Mouse (Mus musculus) hindbrain, embryonic 10.5 days (tissue): Measurements from ENCODE around the gene Lias. TPM values are rescaled to one million over a fixed set of nuclear protein-coding genes. Genes with fewer than 3 reads are reported as not detected.

Experiments
- DNase-seq: peaks from one replicate; pipeline ENCODE4 v3.0.0-alpha.2; 2017; ENCODE audit warnings: low spot score
- H3K27ac ChIP-seq: fragments of 300-500 bp; sonication (generic); 2 replicates; pipeline ENCODE4 v1.5.1; 2016; ENCODE audit warnings: mild to moderate bottlenecking, moderate library complexity
- H3K27me3 ChIP-seq: fragments of 300-500 bp; sonication (generic); 2 replicates; pipeline ENCODE4 v1.6.1; 2016; ENCODE audit warnings: mild to moderate bottlenecking; ENCODE audit not compliant: poor library complexity, insufficient read depth, severe bottlenecking
- H3K36me3 ChIP-seq: fragments of 300-500 bp; sonication (generic); 2 replicates; pipeline ENCODE4 v1.6.1; 2016; ENCODE audit warnings: mild to moderate bottlenecking, moderate library complexity
- H3K4me1 ChIP-seq: fragments of 300-500 bp; sonication (generic); replicated peaks from 2 replicates; pipeline ENCODE4 v1.6.1; 2016; ENCODE audit warnings: mild to moderate bottlenecking
- H3K4me3 ChIP-seq: fragments of 300-500 bp; sonication (generic); 2 replicates; pipeline ENCODE4 v1.5.1; 2016; ENCODE audit warnings: mild to moderate bottlenecking, moderate library complexity
- H3K9me3 ChIP-seq: fragments of 300-500 bp; sonication (generic); 2 replicates; pipeline ENCODE4 v1.6.1; 2016; ENCODE audit warnings: mild to moderate bottlenecking, moderate library complexity
- WGBS: fragments of 180-500 bp; shearing (Covaris S2); methylation state at CpG from one replicate; pipeline ENCODE4 v1.1.7; 2016; 5-methylcytosine and 5-hydroxymethylcytosine counted together
- polyA plus RNA-seq: library from polyadenylated mRNA; unstranded; fragments of >200 nt; fragmentation: Nextera tagmentation; extraction: Ambion mirVana; gene quantifications from 2 replicates; pipeline ENCODE4 v1.2.1, GENCODE M21; 2016

Gene Lias
- polyA plus RNA-seq = 60.5 and 67.9 TPM in 2 replicates

- Histone ChIP-seq H3K27me3 (no peaks in the 10 kb centered on the region), H3K9me3 (no peaks in the 10 kb centered on the region), H3K27ac (peak within 1 kb of the TSS; percentile 96), H3K4me3 (peak within 1 kb of the TSS; percentile 82), H3K4me1 (peaks cover 18% of the 10 kb centered on the region), H3K36me3 (peaks cover 54% of the 10 kb centered on the region)
- under 1% methylated on average over 83 of the region's 83 CpGs for WGBS
- DNase-seq = peak; percentile 98
Observed at GRCm38 (mm10) chr5:65390648-65391644, at the start of gene Lias, which contains the start of gene Rpl9. TSS of gene Lias (plus strand) at chr5:65391497. TSS of gene Rpl9 (minus strand) at chr5:65391444.

DNA sequence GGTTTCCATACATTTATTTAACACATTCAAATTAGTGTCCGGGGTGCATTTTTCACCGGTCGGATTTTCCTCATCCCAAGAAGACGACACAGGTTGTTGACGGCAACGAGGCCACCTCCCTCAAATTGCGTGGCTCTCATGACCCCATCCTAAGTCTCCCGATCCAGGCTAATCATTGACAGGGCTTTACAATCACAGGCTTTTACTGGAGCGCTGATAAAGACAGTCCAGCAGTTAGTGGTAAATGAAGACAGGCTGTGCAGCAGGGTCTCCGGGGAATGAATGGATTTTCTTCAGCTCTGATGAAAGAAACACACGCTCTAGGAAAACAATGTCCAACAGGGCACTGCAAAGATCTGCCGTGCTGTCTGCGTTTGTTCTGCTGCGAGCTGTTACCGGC lies 43.1 kb upstream of the Lias start, which contains the start of gene Klb:
TSS of gene Klb (plus strand) at position 147 of the 400 bp plus-strand sequence.
- no peaks in the 10 kb centered on the region for H3K4me1 ChIP-seq
- peak; percentile 8 for DNase-seq
- no peak within 1 kb of the TSS for H3K27ac ChIP-seq
- WGBS = 52% methylated on average over 15 of the region's 15 CpGs
- no peaks in the 10 kb centered on the region for H3K27me3 ChIP-seq
- H3K4me3 ChIP-seq = no peak within 1 kb of the TSS; the same call in 1 of the 2 replicates
- no peaks in the 10 kb centered on the region for H3K36me3 ChIP-seq
- H3K9me3 ChIP-seq = no peaks in the 10 kb centered on the region

DNA sequence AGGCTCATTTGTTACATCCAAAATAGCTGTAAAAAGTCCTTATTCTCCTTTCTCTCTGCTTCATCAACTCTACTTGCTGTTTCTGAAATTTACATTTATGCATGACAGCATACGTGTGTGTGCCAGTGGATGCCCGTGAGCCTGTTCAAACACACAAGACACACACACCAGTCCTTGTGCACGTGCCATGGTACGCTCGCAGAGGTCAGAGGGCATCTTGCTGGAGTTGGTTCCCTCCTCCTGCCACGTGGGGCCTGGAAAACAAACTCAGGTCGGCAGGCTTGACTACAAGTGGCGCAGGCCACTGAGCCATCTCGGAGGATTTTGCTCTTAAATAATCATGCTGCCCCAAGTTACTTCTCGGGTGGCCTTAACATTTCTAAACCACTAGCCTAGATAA lies 40.8 kb upstream of the Lias start:
- DNase-seq = no peak
- 66% methylated on average over 10 of the region's 10 CpGs for WGBS
- Histone ChIP-seq H3K4me1 (no peaks in the 10 kb centered on the region), H3K27ac (no peak overlapping the region), H3K9me3 (peaks cover 5% of the 10 kb centered on the region; the same call in 1 of the 2 replicates), H3K27me3 (no peaks in the 10 kb centered on the region), H3K36me3 (no peaks in the 10 kb centered on the region), H3K4me3 (no peak overlapping the region)

- H3K4me1 ChIP-seq = no peaks in the 10 kb centered on the region
- 85% methylated on average over 3 of the region's 3 CpGs for WGBS
- H3K27me3 ChIP-seq = no peaks in the 10 kb centered on the region
- H3K4me3 ChIP-seq = no peak overlapping the region
- no peak for DNase-seq
- H3K36me3 ChIP-seq = no peaks in the 10 kb centered on the region
- peaks cover 5% of the 10 kb centered on the region; the same call in 1 of the 2 replicates for H3K9me3 ChIP-seq
- H3K27ac ChIP-seq = no peak overlapping the region
Observed at GRCm38 (mm10) chr5:65354097-65354496, 37.2 kb upstream of the Lias start.

DNA sequence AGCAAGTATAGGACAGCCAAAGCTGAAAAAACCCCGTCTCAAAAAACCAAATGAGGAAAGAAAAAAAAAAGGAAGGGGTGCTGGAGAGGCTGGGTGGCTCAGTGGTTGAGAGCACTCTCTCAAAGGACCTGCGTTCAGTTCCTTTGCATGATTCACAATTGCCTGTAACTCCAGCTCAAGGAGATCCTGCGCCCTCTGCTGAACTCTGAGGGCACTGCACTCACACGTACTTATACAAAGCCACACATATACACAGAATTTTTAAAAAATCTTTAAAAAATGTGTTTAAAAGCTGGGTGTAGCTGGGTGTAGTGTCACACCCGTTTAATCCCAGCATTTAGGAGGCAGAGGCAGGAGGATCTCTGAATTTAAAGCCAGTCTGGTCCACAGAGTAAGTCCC lies 36.3 kb upstream of the Lias start:
- Histone ChIP-seq H3K27ac (no peak overlapping the region), H3K4me1 (no peaks in the 10 kb centered on the region), H3K27me3 (no peaks in the 10 kb centered on the region), H3K4me3 (no peak overlapping the region), H3K9me3 (peaks cover 5% of the 10 kb centered on the region; the same call in 1 of the 2 replicates), H3K36me3 (no peaks in the 10 kb centered on the region)
- WGBS = 80% methylated on average over 5 of the region's 5 CpGs
- no peak for DNase-seq

- 82% methylated on average over 6 of the region's 6 CpGs for WGBS
- DNase-seq = no peak
- H3K36me3 ChIP-seq = no peaks in the 10 kb centered on the region
- H3K9me3 ChIP-seq = peaks cover 5% of the 10 kb centered on the region; the same call in 1 of the 2 replicates
- H3K27me3 ChIP-seq = no peaks in the 10 kb centered on the region
- H3K4me3 ChIP-seq = no peak overlapping the region
- no peak overlapping the region for H3K27ac ChIP-seq
- H3K4me1 ChIP-seq = no peaks in the 10 kb centered on the region
Observed at GRCm38 (mm10) chr5:65356851-65357250, 34.4 kb upstream of the Lias start.

DNA sequence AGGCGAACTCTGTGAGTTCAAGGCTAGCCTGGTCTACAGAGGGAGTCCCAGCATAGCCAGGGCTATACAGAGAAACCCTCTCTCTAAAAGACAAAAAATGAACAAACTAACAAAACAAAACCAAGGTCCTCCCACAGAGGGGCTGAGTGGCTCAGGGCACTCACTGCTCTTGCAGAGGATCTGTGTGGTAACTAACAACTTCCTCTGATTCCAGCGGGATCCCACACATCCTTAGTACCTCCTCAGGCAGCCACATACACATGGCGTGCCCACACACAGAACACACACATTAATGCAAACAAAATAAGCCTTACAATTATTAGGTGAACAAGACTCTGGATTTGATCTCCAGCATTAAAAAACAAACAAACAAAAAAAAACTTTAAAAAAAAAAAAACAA lies 33.5 kb upstream of the Lias start:
- no peak for DNase-seq
- WGBS = 86% methylated on average over 3 of the region's 3 CpGs
- Histone ChIP-seq H3K4me3 (no peak overlapping the region), H3K27ac (no peak overlapping the region), H3K9me3 (peaks cover 5% of the 10 kb centered on the region; the same call in 1 of the 2 replicates), H3K4me1 (no peaks in the 10 kb centered on the region), H3K27me3 (no peaks in the 10 kb centered on the region), H3K36me3 (no peaks in the 10 kb centered on the region)

DNA sequence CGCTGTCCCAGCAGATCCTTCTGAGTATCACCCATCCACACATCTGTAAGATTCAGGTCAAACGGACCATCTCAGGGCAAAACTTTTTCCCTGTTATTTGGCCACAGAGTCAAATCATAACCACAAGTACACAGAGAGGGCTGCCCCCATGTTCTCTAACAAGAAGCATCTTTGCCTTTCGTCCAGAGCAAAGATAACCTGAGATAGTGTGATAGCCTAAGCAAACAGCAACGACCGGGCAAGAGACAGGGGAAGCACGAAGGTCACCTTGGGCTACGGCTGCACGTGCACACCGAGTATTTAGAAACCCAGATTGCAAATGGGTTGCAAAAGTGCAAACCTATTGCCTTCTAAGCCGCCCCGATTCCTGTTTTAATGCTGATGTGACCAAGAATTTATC lies 23.5 kb upstream of the Lias start:
- Histone ChIP-seq H3K4me3 (no peak overlapping the region), H3K4me1 (no peaks in the 10 kb centered on the region), H3K9me3 (no peaks in the 10 kb centered on the region), H3K36me3 (no peaks in the 10 kb centered on the region), H3K27me3 (no peaks in the 10 kb centered on the region), H3K27ac (no peak overlapping the region)
- WGBS = 89% methylated on average over 11 of the region's 11 CpGs
- no peak for DNase-seq

GRCm38 (mm10) chr5:65371551-65371950 lies 19.7 kb upstream of the Lias start:
- 94% methylated on average over 7 of the region's 7 CpGs for WGBS
- Histone ChIP-seq H3K4me3 (no peak overlapping the region), H3K27ac (no peak overlapping the region), H3K4me1 (no peaks in the 10 kb centered on the region), H3K36me3 (no peaks in the 10 kb centered on the region), H3K27me3 (no peaks in the 10 kb centered on the region), H3K9me3 (no peaks in the 10 kb centered on the region)
- no peak for DNase-seq

DNA sequence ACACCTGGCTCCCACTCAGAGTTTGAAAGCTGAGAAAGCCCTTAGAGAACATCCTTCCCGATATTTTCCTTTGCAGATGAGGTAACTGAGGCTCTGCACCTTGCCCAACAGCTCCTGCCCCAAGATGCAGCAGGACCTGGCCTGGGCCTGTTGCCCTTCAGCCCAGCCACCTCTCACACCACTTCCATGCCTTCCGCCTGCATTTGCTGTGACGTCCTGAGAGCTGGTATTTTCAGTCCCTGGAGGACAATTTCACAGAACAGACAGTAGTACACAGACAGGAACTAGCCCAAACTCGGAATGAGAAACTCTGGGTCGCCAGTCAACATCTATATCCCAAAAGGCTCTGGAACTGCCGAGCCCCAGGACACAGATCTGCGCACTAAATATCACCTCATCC lies 16.6 kb upstream of the Lias start:
- no peak for DNase-seq
- WGBS = 84% methylated on average over 7 of the region's 7 CpGs
- no peak overlapping the region for H3K4me3 ChIP-seq

DNA sequence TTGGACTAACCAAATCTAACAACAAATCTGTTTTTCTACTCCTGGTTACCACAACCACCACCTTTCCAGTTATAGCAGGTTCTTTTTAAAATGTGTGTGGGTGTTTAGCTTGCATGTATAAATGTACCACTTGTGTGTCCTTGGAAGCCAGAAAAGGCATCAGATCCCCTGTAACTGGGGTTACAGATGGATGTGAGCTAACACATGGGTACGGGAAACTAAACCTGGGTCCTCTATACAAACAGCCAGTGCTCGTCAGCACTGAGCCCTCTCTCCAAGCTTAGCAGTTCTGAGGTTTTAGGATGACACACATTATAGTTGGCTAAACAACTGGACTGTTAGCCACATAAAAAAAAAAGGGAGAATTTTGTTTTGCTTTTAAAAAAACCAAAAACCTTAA lies 5.6 kb upstream of the Lias start:
- no peak for DNase-seq
- 71% methylated on average over 2 of the region's 2 CpGs for WGBS

More for the DNA sequence above, 16.6 kb upstream of the Lias start:
- Histone ChIP-seq H3K36me3 (no peaks in the 10 kb centered on the region), H3K9me3 (no peaks in the 10 kb centered on the region), H3K4me1 (no peaks in the 10 kb centered on the region), H3K27ac (no peak overlapping the region), H3K27me3 (no peaks in the 10 kb centered on the region)

DNA sequence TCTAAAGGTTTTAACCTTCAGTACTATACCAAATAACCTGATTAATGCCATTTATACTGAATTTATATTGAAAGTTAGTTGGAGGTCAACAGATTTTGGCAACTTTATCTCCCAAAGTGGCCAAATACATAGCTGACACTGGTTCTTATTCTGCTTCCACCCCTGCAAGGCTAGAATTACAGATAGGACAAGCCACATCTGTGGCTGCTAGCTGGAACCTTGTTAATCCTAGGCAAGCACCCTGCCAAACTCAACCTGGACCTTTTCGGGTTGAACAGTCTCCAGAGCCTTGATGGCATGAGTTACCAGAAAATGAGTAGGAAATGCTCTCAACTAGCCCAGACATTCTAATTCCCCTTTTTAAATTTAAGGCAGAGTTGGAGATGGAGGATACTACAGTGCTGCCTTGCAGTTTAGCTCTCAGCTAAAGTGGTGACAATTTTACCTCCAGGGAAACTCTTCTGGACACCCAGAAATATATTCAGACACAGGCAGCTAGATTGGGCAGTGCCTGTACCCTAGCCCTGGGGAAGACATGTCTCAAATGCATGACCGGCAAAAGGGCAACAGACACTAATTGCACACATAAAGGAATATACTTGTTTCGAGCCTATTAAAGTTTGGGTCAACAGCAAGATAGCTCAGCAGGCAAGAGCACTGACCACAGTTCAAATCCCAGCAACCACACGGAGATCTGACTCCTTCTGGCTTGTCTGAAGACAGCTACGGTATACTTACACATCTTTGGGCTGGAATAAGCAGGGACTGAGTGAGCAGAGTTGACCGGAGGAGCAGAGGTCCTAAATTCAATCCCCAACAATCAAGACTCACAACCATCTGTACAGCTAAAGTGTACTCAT lies 4.1 kb upstream of the Lias start:
- WGBS = 80% methylated on average over 6 of the region's 6 CpGs
- Histone ChIP-seq H3K27ac (no peak overlapping the region), H3K4me3 (no peak overlapping the region), H3K9me3 (no peaks in the 10 kb centered on the region), H3K36me3 (peaks cover 40% of the 10 kb centered on the region), H3K27me3 (no peaks in the 10 kb centered on the region), H3K4me1 (peaks cover 17% of the 10 kb centered on the region)
- peak; percentile 6 for DNase-seq

More for the DNA sequence above, 5.6 kb upstream of the Lias start:
- Histone ChIP-seq H3K4me3 (no peak overlapping the region), H3K9me3 (no peaks in the 10 kb centered on the region), H3K27me3 (no peaks in the 10 kb centered on the region), H3K36me3 (peaks cover 40% of the 10 kb centered on the region), H3K27ac (no peak overlapping the region), H3K4me1 (peaks cover 13% of the 10 kb centered on the region)
